Mouse (Mus musculus) heart, embryonic 10.5 days (tissue): ENCODE results near the gene Mxd3. TPM values are rescaled to one million over a fixed set of nuclear protein-coding genes. Genes with fewer than 3 reads are reported as not detected.
A peak's percentile ranks its signal among the peaks of the same experiment; 100 is the strongest.

Experiments
- DNase-seq: peaks from one replicate; pipeline ENCODE4 v3.0.0-alpha.2; 2017; ENCODE audit warnings: low spot score
- H3K27ac ChIP-seq: fragments of 300-500 bp; sonication (generic); 2 replicates; pipeline ENCODE4 v1.5.1; 2016; ENCODE audit warnings: mild to moderate bottlenecking
- H3K27me3 ChIP-seq: fragments of 300-500 bp; sonication (generic); 2 replicates; pipeline ENCODE4 v1.6.1; 2016; ENCODE audit warnings: mild to moderate bottlenecking; ENCODE audit not compliant: poor library complexity, insufficient read depth, severe bottlenecking
- H3K36me3 ChIP-seq: fragments of 300-500 bp; sonication (generic); 2 replicates; pipeline ENCODE4 v1.6.1; 2016; ENCODE audit warnings: mild to moderate bottlenecking, moderate library complexity
- H3K4me1 ChIP-seq: fragments of 300-500 bp; sonication (generic); 2 replicates; pipeline ENCODE4 v1.6.1; 2016; ENCODE audit warnings: mild to moderate bottlenecking
- H3K4me3 ChIP-seq: fragments of 300-500 bp; sonication (generic); 2 replicates; pipeline ENCODE4 v1.5.1; 2016; ENCODE audit warnings: mild to moderate bottlenecking, moderate library complexity
- H3K9me3 ChIP-seq: fragments of 300-500 bp; sonication (generic); 2 replicates; pipeline ENCODE4 v1.6.1; 2016; ENCODE audit warnings: mild to moderate bottlenecking, moderate library complexity
- WGBS: fragments of 180-500 bp; shearing (Covaris S2); methylation state at CpG from one replicate; pipeline ENCODE4 v1.1.7; 2016; 5-methylcytosine and 5-hydroxymethylcytosine counted together
- polyA plus RNA-seq: library from polyadenylated mRNA; unstranded; fragments of >200 nt; fragmentation: Nextera tagmentation; extraction: Ambion mirVana; gene quantifications from 2 replicates; pipeline ENCODE4 v1.2.1, GENCODE M21; 2016

Mxd3 gene
- polyA plus RNA-seq, 1 experiment from 2014 or later: 15.0 TPM

DNA sequence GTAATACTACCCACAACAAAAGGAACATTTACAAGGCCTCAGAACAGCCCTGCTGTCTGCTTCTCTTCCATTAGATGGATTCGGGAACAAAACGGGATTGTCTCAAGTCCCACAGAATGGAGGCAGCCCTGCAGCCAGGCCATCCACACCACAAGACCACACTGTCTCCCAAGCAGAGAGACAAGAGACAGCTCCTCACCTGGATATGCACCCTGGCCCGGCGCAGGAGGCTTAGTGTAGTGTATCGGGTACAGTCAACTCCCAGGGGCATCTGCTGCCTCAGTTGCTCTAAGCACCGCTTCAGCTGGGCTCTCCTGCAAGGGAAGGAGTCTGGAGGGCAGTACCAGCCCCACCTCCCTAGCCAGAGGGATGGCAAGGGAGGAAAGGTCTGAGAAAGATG, 1.5 kb downstream of the Mxd3 start:
- peak overlapping the region; percentile 39; the same call in 1 of the 2 replicates for H3K27ac ChIP-seq
- DNase-seq: no peak
- H3K9me3 ChIP-seq: no peaks in the 10 kb centered on the region
- peaks cover 31% of the 10 kb centered on the region for H3K36me3 ChIP-seq
- peaks cover 52% of the 10 kb centered on the region for H3K4me1 ChIP-seq
- peak overlapping the region; percentile 82; the same call in 1 of the 2 replicates for H3K4me3 ChIP-seq
- H3K27me3 ChIP-seq: peaks cover 7% of the 10 kb centered on the region; the same call in 1 of the 2 replicates
- 83% methylated on average over 6 of the region's 6 CpGs for WGBS

DNA sequence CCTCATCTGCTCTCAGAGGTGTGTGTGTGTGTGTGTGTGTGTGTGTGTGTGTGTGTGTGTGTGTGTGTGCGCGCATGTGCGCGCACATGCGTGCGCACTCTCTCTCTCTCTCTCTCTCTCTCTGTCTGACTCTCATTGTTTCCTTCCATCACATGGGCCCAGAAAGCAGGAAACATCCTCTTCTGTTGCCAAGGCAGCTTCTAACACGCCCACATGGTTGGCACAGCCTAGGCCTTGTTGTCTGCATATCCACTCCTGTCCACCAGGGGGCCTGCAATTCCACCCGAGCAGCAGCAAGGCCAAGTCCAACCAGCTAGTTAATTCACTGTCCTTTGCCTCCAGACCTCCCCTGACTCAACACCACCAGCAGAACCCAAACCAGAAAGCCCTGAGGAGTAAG, 2.0 kb downstream of the Mxd3 start:
- Histone ChIP-seq H3K36me3 (peaks cover 33% of the 10 kb centered on the region), H3K4me1 (peaks cover 58% of the 10 kb centered on the region), H3K27ac (no peak overlapping the region; the same call in 1 of the 2 replicates), H3K27me3 (peaks cover 7% of the 10 kb centered on the region; the same call in 1 of the 2 replicates), H3K9me3 (no peaks in the 10 kb centered on the region), H3K4me3 (0 out of 2 replicates have a peak overlapping the region, but pooled peaks have one; percentile 19)
- peak; percentile 94 for DNase-seq
- WGBS: 42% methylated on average over 8 of the region's 8 CpGs

DNA sequence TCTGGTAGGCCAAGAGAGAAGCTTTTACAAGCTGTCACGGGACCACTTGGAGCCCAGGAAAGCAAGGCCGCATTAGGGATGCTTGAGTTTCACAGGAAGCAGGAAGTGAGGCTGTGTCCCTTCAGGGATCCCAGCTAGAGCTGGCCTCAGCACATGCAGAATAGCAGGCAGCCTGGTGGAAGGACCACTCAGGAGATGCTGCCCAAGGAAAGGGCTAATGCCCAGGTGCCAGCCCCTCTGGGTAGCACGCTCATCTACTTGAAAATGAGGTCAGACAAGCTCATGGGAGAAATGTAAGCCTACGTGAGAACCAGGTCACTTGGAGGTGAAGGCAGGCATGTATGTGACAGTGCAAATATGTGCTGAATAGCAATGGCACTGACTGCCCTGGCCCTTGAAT, 2.5 kb downstream of the Mxd3 start:
- 49% methylated on average over 4 of the region's 4 CpGs for WGBS
- Histone ChIP-seq H3K4me3 (peak overlapping the region; percentile 18; the same call in 1 of the 2 replicates), H3K4me1 (peaks cover 58% of the 10 kb centered on the region)

DNA sequence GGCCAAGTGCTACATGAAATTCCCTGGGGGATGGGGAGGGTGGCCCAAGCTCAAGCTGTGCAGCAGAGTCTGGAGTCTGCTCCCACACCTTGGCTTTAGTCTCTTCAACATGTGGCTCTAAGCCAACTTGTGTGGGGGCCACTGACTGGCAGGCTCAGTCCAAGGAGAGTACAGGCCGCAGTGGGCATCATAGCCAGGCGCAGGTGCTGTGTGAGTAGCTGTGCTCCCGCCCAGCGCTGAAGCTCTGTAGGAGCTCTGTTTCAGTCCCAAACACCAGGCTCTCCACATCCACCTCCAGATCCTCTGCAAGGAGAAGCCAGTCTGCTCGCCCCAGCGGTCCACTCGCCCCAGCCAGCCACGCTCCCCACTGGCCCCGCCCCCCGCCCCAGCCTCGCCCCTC, 4.0 kb downstream of the Mxd3 start:
- Histone ChIP-seq H3K4me1 (peaks cover 61% of the 10 kb centered on the region), H3K36me3 (peaks cover 35% of the 10 kb centered on the region), H3K27me3 (peaks cover 7% of the 10 kb centered on the region; the same call in 1 of the 2 replicates), H3K27ac (no peak overlapping the region), H3K4me3 (no peak overlapping the region), H3K9me3 (no peaks in the 10 kb centered on the region)
- WGBS: 83% methylated on average over 11 of the region's 11 CpGs
- DNase-seq: no peak

More for the DNA sequence above, 2.5 kb downstream of the Mxd3 start:
- H3K36me3 ChIP-seq: peaks cover 33% of the 10 kb centered on the region
- 0 out of 2 replicates have a peak overlapping the region, but pooled peaks have one; percentile 0 for H3K27ac ChIP-seq
- H3K27me3 ChIP-seq: peaks cover 7% of the 10 kb centered on the region; the same call in 1 of the 2 replicates
- no peaks in the 10 kb centered on the region for H3K9me3 ChIP-seq
- no peak for DNase-seq

DNA sequence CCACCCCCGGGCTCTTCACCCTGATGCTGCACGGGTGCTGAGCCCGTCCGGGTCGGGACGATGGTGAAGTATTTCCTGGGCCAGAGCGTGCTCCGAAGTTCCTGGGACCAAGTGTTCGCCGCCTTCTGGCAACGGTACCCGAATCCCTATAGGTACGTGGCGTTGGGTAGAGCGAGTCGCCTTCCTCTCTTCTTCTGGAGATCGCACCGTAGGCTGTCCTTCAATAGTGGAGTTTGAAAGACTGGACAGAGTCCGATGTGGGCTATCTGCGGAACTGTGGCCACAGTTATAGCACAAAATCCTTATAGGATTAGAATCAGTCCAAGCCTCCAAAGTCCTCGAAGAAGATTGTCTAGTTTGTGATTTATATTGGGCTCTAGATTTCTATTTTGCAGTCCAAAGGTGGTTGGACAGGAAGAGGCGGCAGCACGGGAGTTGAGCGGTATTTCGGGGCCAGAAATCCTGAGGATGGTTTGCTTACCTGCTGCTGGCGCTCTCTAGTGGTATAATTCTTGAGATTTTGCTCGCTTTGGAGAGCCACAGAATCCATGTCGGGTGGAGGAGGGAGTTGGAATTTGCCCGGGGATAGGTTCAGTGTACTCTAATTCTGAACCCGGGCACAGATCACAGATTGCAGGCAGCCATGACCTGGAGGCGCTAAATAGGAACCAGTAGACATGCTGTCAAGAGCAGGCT, 7.3 kb downstream of the Mxd3 start:
- peak overlapping the region; percentile 88 for H3K4me3 ChIP-seq
- no peaks in the 10 kb centered on the region for H3K27me3 ChIP-seq
- H3K27ac ChIP-seq: peak overlapping the region; percentile 96
- WGBS: 1% methylated on average over 31 of the region's 31 CpGs
- no peaks in the 10 kb centered on the region for H3K9me3 ChIP-seq
- H3K4me1 ChIP-seq: peaks cover 39% of the 10 kb centered on the region
- H3K36me3 ChIP-seq: peaks cover 66% of the 10 kb centered on the region
- no peak for DNase-seq

DNA sequence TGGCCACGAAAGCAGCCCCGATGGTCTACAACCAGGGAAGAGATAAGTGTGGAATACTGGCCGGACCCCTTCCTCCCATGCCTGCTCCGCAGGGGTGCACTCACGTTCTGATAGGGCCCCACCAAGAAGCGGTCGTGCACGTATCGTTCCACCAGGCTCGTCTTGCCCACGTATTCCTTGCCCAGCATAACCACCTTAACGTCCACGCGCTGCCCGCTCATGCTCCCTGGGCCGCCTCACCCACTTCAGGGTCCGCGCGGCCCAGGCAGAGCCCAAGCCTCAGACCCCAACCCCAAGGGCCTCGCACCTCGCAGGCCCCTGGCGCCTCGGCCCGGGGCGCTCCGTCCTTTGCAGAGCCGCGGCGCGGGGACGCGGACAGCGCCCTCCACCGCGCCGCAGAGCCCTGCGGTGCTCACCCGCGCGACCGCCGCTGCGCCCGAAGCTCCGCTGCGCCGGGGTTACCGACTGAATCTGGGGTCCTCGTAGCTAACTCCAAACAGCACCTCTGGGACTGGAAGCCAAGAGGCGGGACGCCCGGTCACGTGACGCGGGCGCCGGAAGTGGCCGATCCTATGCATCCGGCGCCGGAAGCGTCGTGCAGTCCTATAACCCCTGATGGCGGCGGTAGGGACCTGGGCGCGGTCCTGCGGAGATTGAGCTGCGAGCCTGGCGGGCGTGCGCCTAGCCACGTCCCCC, 8.0 kb downstream of the Mxd3 start, which contains the start of gene Rab24:
TSS of gene Rab24 (minus strand) at position 513 of the 696 bp plus-strand sequence.
- under 1% methylated on average over 73 of the region's 73 CpGs for WGBS
- Histone ChIP-seq H3K27ac (peak within 1 kb of the TSS; percentile 96), H3K36me3 (peaks cover 72% of the 10 kb centered on the region), H3K4me3 (peak within 1 kb of the TSS; percentile 88), H3K4me1 (peaks cover 34% of the 10 kb centered on the region), H3K27me3 (no peaks in the 10 kb centered on the region), H3K9me3 (no peaks in the 10 kb centered on the region)
- DNase-seq: peak; percentile 95

DNA sequence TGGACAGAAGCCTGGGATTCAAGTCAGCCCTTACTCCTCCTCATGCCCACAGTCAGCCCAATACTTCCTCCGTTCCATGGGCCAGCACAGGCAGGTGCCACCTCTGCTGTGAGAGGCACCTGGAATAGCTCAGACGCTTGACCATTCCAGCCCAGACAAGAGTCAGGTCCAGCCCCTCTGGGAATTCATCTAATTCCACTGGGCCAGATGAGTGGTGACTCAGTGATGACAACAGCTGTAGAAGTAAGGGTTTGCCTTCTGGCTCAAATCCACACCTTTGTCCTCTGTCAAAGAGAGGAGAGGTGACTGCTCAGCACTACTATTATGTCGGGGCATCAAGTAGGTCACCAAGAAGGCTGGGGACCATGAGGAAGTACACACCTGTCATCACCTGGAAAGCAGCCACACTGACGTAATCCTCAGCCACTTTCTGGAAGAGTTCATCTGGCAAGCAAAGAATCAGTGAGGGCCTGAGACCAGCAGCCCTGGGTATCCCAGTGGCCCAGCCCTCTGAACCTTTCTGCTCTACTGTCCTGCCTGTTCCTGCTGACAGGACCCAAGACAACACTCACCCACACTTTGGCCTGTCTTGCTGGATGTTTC, 9.6 kb downstream of the Mxd3 start, which contains the start of gene Prelid1:
TSS of gene Prelid1 (plus strand) at position 570 of the 603 bp plus-strand sequence.
- Histone ChIP-seq H3K4me3 (peak within 1 kb of the TSS; percentile 88), H3K36me3 (peaks cover 74% of the 10 kb centered on the region), H3K27ac (peak within 1 kb of the TSS; percentile 96), H3K9me3 (no peaks in the 10 kb centered on the region), H3K27me3 (no peaks in the 10 kb centered on the region), H3K4me1 (peaks cover 34% of the 10 kb centered on the region)
- WGBS: 70% methylated on average over 4 of the region's 4 CpGs
- DNase-seq: no peak

DNA sequence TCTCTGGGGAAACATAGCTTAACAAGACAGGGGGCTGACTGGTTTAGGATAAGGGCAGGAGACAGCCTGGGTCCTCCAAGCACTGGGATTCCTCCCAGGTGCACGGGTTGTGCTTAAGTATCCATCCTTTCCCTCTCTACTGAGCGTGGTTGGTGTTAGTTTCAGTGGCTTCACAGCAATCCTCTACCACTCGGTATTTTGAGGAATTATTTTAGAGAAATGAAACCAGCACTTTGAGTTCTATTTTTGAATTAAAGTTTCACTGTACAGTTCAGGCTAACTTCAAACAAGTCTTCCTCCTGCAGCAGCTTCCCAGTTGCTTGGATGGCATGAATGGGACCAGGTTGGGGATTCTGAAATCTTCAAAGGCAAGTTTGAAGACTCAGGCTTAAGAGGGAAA, 11.3 kb downstream of the Mxd3 start:
- peaks cover 27% of the 10 kb centered on the region for H3K4me1 ChIP-seq
- H3K9me3 ChIP-seq: no peaks in the 10 kb centered on the region
- H3K27ac ChIP-seq: no peak overlapping the region
- H3K36me3 ChIP-seq: peaks cover 76% of the 10 kb centered on the region
- no peaks in the 10 kb centered on the region for H3K27me3 ChIP-seq
- WGBS: 85% methylated on average over 3 of the region's 3 CpGs
- no peak for DNase-seq
- no peak overlapping the region for H3K4me3 ChIP-seq

DNA sequence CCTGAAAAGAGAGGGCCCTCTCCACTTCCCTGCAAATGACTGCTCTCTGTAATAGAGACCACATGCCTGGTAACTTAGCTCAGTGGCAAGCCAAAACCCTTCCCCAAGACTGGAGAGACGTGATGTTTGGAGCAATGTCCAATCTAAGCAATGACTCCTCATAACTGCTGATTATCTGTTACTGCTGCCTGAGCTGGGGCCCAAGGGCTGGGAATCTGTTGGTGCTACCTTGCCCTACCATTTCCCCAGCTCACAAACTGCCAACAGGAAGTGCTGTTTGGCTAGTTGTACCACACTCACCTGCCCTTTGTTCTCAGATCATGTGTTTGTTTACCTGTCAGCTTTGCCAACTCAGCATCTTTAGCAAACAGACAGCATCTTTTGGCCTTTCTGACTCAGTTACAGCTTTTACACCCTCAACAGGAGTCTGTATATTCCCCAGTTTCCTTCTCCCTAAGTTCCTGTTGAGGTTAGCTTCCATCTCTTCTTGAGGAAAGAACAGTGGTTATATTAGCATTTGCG, 14.7 kb downstream of the Mxd3 start:
- H3K27me3 ChIP-seq: no peaks in the 10 kb centered on the region
- 86% methylated on average over 2 of the region's 2 CpGs for WGBS
- H3K4me3 ChIP-seq: no peak overlapping the region
- H3K36me3 ChIP-seq: peaks cover 97% of the 10 kb centered on the region
- H3K4me1 ChIP-seq: peaks cover 3% of the 10 kb centered on the region; the same call in 1 of the 2 replicates
- no peaks in the 10 kb centered on the region for H3K9me3 ChIP-seq
- no peak for DNase-seq
- no peak overlapping the region for H3K27ac ChIP-seq

DNA sequence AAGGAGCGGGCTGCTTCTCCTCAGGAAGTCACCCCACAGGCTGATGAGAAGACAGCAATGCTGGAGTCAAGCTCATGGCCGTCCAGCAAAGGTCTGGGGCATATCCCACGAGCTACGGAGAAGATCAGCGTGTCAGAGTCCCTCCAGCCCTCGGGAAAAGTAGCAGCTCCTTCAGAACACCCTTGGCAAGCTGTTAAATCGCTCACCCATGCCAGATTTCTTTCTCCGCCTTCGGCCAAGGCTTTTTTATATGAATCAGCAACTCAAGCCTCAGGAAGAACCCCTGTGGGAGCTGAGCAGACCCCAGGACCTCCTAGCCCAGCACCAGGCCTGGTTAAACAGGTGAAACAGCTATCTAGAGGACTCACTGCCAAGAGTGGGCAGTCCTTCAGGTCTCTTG, 16.6 kb downstream of the Mxd3 start:
- no peaks in the 10 kb centered on the region for H3K4me1 ChIP-seq
- H3K4me3 ChIP-seq: no peak overlapping the region
- no peaks in the 10 kb centered on the region for H3K27me3 ChIP-seq
- no peak for DNase-seq
- H3K9me3 ChIP-seq: no peaks in the 10 kb centered on the region
- 93% methylated on average over 9 of the region's 9 CpGs for WGBS
- H3K27ac ChIP-seq: no peak overlapping the region
- peaks cover 92% of the 10 kb centered on the region for H3K36me3 ChIP-seq

DNA sequence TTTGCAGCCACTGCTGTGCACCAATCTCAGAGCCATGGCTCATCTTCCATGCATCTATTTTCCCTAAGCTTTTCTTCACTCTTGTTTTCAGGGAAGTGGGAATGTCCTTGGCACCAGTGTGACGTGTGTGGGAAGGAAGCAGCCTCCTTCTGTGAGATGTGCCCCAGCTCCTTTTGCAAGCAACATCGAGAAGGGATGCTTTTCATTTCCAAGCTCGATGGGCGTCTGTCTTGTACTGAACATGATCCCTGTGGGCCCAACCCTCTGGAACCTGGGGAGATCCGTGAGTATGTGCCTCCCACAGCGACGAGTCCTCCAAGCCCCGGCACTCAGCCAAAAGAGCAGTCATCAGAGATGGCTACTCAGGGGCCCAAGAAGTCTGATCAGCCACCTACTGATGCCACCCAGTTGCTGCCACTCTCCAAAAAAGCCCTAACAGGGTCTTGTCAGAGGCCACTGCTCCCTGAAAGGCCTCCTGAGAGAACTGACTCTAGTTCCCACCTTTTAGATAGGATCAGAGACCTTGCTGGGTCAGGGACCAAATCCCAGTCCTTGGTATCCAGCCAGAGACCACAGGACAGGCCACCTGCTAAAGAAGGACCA, 17.5 kb downstream of the Mxd3 start:
- H3K36me3 ChIP-seq: peaks cover 92% of the 10 kb centered on the region
- H3K4me3 ChIP-seq: no peak overlapping the region
- no peaks in the 10 kb centered on the region for H3K4me1 ChIP-seq
- no peaks in the 10 kb centered on the region for H3K9me3 ChIP-seq
- no peaks in the 10 kb centered on the region for H3K27me3 ChIP-seq
- H3K27ac ChIP-seq: no peak overlapping the region
- no peak for DNase-seq
- whole genome bisulfite sequencing: 89% methylated on average over 8 of the region's 8 CpGs

DNA sequence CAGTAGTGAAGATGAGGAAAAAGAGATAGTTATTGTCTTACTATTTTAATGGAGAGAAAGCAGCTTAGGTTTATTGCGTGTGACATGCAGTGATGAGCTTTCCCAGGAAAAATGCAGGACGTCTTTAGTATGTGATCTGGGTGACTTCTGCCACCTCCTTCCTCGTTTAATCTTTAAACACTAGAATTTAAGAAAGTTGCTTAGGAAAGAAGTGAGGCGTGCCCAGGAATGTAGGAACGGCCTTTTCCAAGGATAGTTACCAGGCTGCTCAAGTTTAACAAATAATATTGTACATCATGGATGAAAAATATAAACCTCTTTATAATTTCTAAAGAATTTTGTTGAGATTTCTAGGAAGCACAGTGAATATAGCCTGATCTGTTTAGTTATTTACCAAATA, 28.7 kb downstream of the Mxd3 start:
- Histone ChIP-seq H3K36me3 (peaks cover 97% of the 10 kb centered on the region), H3K27ac (no peak overlapping the region)
- WGBS: 94% methylated on average over 5 of the region's 5 CpGs

More for the DNA sequence above, 28.7 kb downstream of the Mxd3 start:
- Histone ChIP-seq H3K9me3 (no peaks in the 10 kb centered on the region), H3K4me1 (no peaks in the 10 kb centered on the region), H3K27me3 (no peaks in the 10 kb centered on the region), H3K4me3 (no peak overlapping the region)
- no peak for DNase-seq
